Mouse (Mus musculus): ENCODE results near the gene 3110082I17Rik.

3110082I17Rik gene

DNA sequence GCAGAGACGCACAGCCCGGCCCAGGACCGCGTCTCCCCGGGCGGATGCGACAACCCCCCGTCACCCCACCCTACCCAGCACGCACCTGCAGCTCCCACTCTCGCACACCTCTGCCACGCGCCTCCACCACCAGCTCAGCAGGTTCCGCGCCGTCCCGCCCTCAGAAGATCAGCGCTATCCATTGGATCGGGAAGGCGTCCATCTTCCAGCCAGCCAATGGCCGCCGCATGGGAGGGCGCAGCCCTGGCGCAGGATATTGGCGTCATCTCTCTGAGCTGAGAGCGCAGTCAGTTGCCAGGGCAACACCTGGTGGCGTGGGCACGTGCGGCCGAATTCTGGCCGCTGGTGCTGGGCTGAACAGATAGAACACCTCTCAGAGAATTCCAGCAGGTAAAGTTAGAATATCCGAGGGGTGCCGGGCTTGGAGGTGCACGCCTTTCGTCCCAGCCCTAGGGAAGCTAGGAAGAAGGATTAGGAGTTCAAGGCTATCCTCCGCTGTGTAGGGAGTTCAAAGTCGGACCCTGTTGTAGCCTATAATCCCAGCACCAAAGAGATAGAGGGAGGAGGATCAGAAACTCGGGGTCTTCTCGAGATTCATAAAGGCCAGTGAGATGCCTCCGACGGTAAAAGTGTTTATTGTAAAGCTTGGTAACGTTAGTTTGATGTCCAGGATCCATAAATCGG, at the start of gene 3110082I17Rik:
Gene 3110082I17Rik (minus strand): TSS at position 144 of the 684 bp plus-strand sequence.
- WGBS = 4% methylated on average over 42 of the region's 42 CpGs

- WGBS = 28% methylated on average over 5 of the region's 5 CpGs
Measured at GRCm38 (mm10) chr5:139506207-139506606, 45.9 kb upstream of the 3110082I17Rik start.

DNA sequence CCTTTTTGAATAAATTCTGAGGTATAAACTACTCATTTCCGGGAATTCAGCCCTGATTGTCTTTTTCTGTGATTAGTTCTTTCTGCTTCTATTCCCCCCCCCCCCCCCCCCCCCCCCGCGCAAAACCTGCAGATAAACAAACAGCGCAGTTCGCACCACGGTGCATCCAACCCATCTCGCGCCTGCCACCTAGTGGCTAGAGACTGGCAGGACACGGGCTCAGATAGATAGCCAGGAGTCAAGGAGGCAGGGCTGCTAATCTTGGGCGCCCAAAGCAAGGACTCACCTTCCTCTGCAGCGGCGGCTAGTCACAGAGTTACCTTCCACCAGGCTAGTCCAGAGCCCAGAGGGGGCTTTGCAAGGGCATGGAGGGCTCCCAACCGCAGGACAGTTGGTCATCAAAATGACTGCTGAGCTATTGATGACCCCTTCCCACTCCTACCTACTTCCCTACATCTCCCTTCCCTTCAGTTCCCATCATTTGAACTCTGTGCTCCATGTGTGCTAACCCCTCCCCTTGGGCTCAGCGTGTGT, 44.8 kb upstream of the 3110082I17Rik start:
- WGBS = 4% methylated on average over 14 of the region's 14 CpGs

GRCm38 (mm10) chr5:139502281-139502680, 42.0 kb upstream of the 3110082I17Rik start:
- WGBS = 57% methylated on average over 14 of the region's 14 CpGs

GRCm38 (mm10) chr5:139498791-139499190, 38.5 kb upstream of the 3110082I17Rik start:
- WGBS = 62% methylated on average over 5 of the region's 5 CpGs

DNA sequence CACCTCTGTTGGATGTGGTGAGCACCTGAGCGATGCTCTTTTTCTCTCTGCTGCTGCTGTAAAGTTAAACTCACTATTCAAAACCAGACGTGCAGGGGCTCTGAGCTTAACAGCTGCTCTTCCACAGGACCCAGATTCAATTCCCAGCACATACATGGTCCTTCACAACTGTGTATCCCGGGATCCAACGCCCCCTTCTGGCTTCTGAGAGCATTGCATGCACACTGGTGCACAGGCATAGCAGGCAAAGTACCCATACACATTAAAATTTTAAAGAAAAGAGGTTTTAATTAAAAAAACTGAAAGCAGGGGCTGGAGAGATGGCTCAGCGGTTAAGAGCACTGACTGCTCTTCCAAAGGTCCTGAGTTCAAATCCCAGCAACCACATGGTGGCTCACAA, 36.6 kb upstream of the 3110082I17Rik start:
- WGBS = 55% methylated on average over 5 of the region's 5 CpGs

GRCm38 (mm10) chr5:139495019-139495669, 34.8 kb upstream of the 3110082I17Rik start:
- 46% methylated on average over 22 of the region's 22 CpGs for WGBS

DNA sequence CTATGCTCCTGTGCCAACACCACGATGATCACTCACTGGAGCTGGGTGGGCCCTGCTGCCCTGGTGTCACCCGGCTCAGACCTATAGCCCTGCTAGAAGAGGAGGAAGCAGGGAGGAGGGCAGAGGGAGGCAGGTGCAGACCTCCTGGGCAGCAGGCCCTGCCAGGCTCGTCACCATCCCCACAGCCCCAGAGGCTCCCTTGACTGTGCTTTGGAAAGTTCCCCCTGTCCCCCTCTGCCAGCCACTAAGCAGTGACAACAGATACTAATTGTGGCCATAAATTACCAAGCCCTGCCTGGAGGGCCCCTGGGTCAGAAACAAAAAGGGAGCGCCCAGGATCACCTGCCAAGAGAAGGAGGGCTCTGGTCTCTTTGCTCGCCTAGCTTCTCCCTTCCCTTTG, 33.4 kb upstream of the 3110082I17Rik start:
- WGBS = 68% methylated on average over 5 of the region's 5 CpGs

GRCm38 (mm10) chr5:139491348-139491747, 31.0 kb upstream of the 3110082I17Rik start:
- 66% methylated on average over 8 of the region's 8 CpGs for WGBS

DNA sequence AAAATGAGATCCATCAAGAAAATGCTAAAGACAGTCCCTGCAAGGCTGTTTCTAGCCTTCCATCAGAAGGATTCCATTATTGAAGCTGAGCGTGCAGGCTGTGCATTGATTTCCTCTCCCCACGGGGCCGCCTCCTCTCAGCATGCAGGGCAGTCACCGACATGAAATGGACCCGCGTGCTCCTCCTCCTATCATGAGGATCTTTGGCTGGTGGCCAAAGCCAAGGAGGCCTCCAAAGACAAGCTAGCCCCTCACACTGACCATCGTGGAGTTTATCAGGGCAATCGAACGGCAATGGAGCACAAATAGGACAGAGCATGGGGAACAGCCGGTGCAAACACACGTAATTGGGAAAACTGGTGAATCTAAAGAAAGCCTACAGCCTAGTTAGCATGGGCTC, 29.8 kb upstream of the 3110082I17Rik start:
- WGBS = 70% methylated on average over 11 of the region's 11 CpGs

DNA sequence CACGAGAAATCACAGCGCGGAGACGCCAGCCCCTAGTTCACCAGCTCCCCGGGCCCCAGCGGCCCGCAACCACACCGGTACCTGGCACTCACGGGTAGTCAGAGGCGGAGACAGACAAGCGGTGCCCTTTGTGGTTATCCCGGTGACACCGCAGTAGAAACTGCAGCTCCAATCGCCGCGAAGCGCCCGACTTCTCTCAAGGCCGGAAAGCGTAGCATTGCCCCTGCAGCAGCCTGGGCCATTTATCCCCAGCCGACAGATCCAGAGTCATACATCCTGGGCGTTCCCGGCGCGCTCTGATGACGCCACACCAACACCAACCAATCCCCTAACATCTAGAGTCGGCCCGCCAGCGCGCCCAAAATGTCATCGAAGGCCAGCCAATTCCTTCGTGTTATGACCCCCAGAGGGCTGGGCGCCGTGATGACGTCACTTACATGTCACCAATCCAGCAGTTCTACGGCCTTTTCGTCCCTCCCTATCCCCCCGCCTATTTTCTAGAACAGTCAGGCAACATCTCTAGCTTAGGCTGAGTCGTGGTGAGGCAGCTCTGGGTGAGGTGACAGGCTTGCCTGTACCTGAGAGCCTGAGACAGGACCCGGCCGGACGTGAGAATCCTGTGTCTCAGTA, 24.0 kb upstream of the 3110082I17Rik start, which contains the start of gene Zfand2a:
Gene Zfand2a (minus strand): TSS at position 365 of the 630 bp plus-strand sequence.
- WGBS = 1% methylated on average over 42 of the region's 42 CpGs

GRCm38 (mm10) chr5:139483171-139483848, 23.0 kb upstream of the 3110082I17Rik start:
- WGBS = 54% methylated on average over 14 of the region's 14 CpGs

DNA sequence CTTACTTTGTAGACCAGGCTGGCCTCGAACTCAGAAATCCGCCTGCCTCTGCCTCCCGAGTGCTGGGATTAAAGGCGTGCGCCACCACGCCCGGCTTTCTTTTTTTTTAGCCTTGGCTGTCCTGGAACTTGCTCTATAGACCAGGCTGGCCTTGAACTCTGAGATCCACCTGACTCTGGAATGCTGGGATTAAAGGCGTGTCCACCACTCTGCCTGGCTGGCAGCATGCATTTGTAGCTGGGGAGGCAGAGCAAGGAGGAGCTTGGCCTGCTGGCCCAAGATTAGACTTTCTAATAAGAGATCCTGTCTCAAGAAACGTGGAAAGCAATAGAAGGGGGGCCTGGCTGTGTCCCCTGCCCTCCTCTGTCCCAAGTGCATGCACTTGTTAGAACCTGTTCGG, 20.1 kb upstream of the 3110082I17Rik start:
- 91% methylated on average over 8 of the region's 10 CpGs for WGBS

GRCm38 (mm10) chr5:139479088-139479487, 18.8 kb upstream of the 3110082I17Rik start:
- 69% methylated on average over 8 of the region's 8 CpGs for WGBS

GRCm38 (mm10) chr5:139474741-139475140, 14.4 kb upstream of the 3110082I17Rik start:
- WGBS = 44% methylated on average over 9 of the region's 9 CpGs

DNA sequence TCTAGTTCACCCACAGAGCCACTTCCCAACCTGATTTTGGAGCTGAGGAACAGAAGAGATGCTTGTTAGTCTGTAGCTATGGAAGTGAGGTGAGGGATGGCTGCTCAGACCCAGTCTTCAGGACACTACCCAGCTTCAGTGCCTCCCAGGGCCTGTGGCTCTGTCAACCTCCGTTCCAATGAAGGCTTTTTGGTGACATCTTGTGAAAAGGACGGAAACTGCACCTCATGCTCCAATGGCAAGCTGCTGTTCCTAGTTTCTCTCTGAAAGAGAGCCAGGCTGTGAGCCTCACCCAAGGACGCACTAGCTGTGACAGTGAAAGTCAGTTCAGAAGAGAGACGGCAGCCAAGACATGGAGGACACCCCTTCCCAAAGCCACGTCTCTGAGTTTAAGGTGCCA, 7.7 kb upstream of the 3110082I17Rik start:
- WGBS = 27% methylated on average over 5 of the region's 5 CpGs

DNA sequence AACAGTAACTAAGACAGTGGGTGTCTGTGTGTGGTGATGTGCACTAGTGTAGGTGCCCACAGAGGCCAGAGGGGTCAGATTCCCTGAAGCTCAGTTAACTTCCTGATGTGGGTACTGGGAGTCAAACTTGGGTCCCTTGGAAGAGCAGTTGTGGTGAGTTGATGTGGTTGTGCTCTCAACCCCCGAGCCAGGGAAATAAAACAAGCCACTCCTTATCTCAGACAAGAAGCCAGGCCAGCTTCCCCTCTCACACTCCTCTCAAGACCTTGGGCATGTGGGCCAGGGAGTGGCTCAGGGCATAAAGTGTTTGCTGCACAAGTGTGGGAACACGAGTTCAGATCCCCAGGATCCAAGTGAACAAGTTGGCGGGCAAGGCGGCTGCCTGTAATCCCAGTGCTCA, 6.5 kb upstream of the 3110082I17Rik start:
- WGBS = 76% methylated on average over 4 of the region's 4 CpGs

DNA sequence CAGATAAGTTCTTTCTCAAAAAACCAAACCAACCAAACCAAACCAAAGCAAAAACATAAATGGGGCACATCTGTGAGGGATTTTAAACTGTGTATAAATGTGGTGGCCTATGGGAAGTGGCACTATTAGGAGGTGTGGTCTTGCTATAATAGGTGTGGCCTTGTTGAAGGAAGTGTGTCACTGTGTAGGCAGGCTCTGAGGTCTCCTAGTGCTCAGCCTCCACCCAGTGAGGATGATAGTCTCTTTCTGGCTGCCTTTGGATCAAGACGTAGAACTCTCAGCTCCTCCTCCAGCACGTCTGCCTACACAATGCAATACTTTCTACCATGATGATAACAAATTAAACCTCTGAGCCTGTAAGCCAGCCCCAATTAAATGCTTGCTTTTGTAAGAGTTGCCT, 6.0 kb upstream of the 3110082I17Rik start:
- 48% methylated on average over 2 of the region's 2 CpGs for WGBS

DNA sequence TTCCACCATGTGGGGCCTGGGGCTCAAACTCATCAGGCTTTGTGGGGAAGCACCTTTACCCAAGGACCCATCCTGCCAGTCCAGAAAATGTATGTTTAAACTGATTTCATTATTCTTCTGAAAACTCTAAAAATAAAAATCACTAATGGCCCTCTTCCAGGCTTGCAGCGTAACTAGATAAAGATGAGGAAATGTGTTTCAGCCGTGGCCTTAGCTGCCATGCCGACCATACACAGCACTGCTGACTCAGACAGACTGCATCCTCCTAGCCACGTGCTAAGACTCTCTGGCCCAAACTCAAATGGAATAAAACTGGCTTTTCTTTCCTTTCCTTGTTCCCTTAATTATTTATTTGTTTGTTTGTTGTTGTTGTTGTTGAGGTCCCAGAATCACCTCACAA, 4.5 kb upstream of the 3110082I17Rik start:
- WGBS = 58% methylated on average over 4 of the region's 4 CpGs

GRCm38 (mm10) chr5:139459938-139460337, 389 bp downstream of the 3110082I17Rik start:
- 3% methylated on average over 10 of the region's 10 CpGs for WGBS

- WGBS = 88% methylated on average over 8 of the region's 8 CpGs
Measured at GRCm38 (mm10) chr5:139457241-139457640, 3.1 kb downstream of the 3110082I17Rik start.

- WGBS = 33% methylated on average over 12 of the region's 12 CpGs
Measured at GRCm38 (mm10) chr5:139455166-139455565, 5.2 kb downstream of the 3110082I17Rik start.
